Mouse (Mus musculus): Measurements from ENCODE around the gene Med26. TPM values are rescaled to one million over a fixed set of nuclear protein-coding genes. Genes with fewer than 3 reads are reported as not detected.

Gene Med26
- polyA plus RNA-seq, 1 experiment from 2014 or later, result 11.4 TPM

DNA sequence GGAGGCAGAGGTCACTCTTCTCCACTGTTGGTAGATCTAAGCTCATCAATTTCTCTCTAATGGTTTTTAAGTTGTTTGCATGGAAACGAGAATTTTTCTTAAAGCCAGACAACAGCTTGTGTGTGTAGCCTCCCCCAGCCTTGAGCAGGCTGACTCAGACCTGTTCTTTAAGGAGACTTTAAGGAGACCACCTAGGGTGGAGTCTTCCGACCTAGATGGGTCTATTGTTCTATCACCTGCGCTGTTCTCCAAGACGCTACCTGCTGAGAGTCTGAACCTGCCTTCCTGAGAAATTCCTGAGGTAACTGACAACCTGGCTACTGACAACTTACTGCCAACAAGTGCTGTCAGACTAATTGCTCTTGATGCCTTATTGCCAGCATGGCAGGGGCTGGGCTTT is 7.7 kb upstream of the Med26 start:
- WGBS, result 45% methylated on average over 4 of the region's 4 CpGs
- H3K27me3 ChIP-seq (ENCODE audit: control insufficient read depth, insufficient read depth, low read length), result no peaks in the 10 kb centered on the region
- H3K27ac ChIP-seq (ENCODE audit: low read depth, low read length), result no peak overlapping the region
- no peak for ATAC-seq (ENCODE audit: low read depth)
- H3K36me3 ChIP-seq (ENCODE audit: control insufficient read depth, insufficient read depth, low read length), result peaks cover 4% of the 10 kb centered on the region; the same call in 1 of the 2 replicates
- no peak overlapping the region for H3K4me2 ChIP-seq (ENCODE audit: low read depth, low read length)
- no peaks in the 10 kb centered on the region for H3K4me1 ChIP-seq (ENCODE audit: control insufficient read depth, insufficient read depth, low read length)
- H3K9ac ChIP-seq (replicated peaks; ENCODE audit: low read depth, low read length), result no peak overlapping the region
- no peaks in the 10 kb centered on the region for H3K9me3 ChIP-seq (ENCODE audit: control insufficient read depth, low read length)
- no peak overlapping the region for H3K4me3 ChIP-seq (ENCODE audit: low read depth, low read length)

DNA sequence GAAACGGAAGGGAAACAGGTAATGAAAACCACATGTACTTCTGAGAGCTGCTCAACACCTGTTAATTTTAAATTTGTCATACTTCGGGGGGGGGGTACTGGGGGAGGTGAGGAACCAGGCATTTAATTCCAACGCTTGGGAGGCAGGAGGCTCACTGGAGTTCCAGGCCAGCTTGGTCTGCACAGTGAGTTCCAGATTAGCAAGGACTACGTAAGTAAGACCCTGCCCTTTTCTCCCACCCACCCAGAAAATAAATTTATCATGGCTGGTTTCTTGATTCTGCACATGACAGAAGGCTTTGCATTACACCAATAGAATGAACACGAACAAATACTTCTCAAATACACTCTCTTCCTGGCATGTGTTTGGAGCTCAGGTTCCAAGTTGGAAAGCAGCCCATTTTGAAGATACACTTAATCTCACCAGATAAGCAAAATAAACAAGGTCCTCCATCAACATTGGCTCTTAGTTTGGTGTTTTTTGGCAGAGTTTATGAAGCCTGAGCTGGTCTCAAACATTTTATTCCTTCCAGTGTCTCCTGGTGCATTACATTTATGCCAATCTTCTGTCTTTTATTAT is 1.3 kb upstream of the Med26 start:
- 24% methylated on average over 5 of the region's 5 CpGs for WGBS
- no peak for ATAC-seq (ENCODE audit: low read depth)
- no peak overlapping the region for H3K27ac ChIP-seq (ENCODE audit: low read depth, low read length)
- no peaks in the 10 kb centered on the region for H3K27me3 ChIP-seq (ENCODE audit: control insufficient read depth, insufficient read depth, low read length)
- peaks cover 4% of the 10 kb centered on the region; the same call in 1 of the 2 replicates for H3K36me3 ChIP-seq (ENCODE audit: control insufficient read depth, insufficient read depth, low read length)
- peak overlapping the region; percentile 78; the same call in 1 of the 2 replicates for H3K9ac ChIP-seq (replicated peaks; ENCODE audit: low read depth, low read length)
- H3K4me3 ChIP-seq (ENCODE audit: low read depth, low read length), result peak overlapping the region; percentile 95
- peaks cover 23% of the 10 kb centered on the region for H3K4me1 ChIP-seq (ENCODE audit: control insufficient read depth, insufficient read depth, low read length)
- H3K4me2 ChIP-seq (ENCODE audit: low read depth, low read length), result peak overlapping the region; percentile 97
- H3K9me3 ChIP-seq (ENCODE audit: control insufficient read depth, low read length), result no peaks in the 10 kb centered on the region

DNA sequence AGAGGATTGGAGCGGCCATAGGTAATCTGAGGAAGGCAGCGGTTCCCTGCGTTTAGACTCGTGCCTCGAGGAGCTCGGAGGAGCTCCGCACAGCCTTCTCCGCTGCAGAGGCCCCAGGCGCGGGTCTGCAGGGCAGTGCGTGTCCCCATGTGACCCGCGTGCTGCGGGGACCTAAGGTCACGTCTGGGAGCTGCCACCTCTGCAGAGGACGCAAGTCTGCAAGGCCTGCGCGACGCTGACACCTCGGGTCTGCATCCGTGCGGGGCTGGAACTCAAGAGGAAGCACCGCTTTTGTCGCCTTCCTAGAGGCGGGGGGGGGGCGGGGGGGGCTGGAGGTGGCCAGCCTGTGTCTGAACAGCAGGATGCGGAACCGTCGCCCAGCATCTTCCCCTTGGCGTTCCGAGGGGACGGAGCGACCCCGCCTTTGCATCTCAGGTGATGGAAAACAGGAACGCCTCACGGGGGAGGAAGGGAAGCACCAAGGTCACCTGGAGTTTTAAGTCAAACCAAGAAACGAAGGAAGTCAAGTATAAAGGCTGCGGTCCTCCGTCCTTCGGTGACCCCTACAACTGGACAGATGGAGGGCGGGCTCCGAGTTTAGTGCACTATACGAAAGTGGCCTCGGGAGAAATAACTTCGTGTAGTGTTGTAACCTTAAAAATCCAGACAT is 709 bp upstream of the Med26 start:
- Histone ChIP-seq H3K4me1 (ENCODE audit: control insufficient read depth, insufficient read depth, low read length) (peaks cover 23% of the 10 kb centered on the region), H3K4me2 (ENCODE audit: low read depth, low read length) (peak overlapping the region; percentile 97), H3K4me3 (ENCODE audit: low read depth, low read length) (peak overlapping the region; percentile 95), H3K36me3 (ENCODE audit: control insufficient read depth, insufficient read depth, low read length) (peaks cover 4% of the 10 kb centered on the region; the same call in 1 of the 2 replicates), H3K27me3 (ENCODE audit: control insufficient read depth, insufficient read depth, low read length) (no peaks in the 10 kb centered on the region), H3K9ac (replicated peaks; ENCODE audit: low read depth, low read length) (peak overlapping the region; percentile 78), H3K9me3 (ENCODE audit: control insufficient read depth, low read length) (no peaks in the 10 kb centered on the region), H3K27ac (ENCODE audit: low read depth, low read length) (peak overlapping the region; percentile 89)
- ATAC-seq (ENCODE audit: low read depth), result peak; percentile 81
- WGBS, result 0% methylated on average over 41 of the region's 45 CpGs

DNA sequence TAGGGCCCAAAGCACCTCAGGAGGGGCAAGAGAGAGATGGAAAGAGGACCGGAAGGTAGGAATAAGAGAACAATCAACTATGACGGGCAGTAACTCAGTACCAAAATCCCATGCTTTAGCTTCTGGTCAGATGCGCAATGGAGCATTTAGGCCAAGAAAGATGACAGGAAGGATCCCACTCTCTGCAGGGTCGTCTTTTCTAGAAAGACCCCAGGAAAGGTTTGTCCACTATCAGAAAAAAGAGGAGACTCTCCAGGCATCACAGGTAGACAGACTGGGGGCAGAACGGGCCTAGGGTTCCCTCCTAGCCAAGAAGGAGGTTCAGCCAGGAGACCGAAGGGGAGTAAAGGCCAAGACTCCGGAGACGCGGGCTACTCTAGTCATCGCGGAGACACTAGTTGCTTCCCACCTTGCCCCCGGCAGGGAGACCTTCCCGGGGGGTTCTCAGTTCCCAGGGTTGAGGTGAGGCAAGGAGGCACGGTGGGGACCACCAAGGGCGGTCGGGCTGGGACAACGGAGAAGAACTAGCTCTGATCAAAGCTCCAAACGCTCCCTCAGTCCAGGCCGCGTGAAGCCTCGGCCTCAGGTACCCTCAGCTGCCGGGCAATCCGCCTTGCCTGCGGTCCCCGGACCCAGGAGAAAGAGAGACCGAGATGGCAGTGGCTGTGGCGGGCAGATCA is 808 bp downstream of the Med26 start:
- peak overlapping the region; percentile 97 for H3K4me2 ChIP-seq (ENCODE audit: low read depth, low read length)
- WGBS, result 3% methylated on average over 27 of the region's 27 CpGs
- H3K9me3 ChIP-seq (ENCODE audit: control insufficient read depth, low read length), result no peaks in the 10 kb centered on the region
- no peak; the same call in 1 of the 2 replicates for ATAC-seq (ENCODE audit: low read depth)
- H3K27ac ChIP-seq (ENCODE audit: low read depth, low read length), result peak overlapping the region; percentile 81
- H3K4me3 ChIP-seq (ENCODE audit: low read depth, low read length), result peak overlapping the region; percentile 95
- H3K27me3 ChIP-seq (ENCODE audit: control insufficient read depth, insufficient read depth, low read length), result no peaks in the 10 kb centered on the region
- H3K36me3 ChIP-seq (ENCODE audit: control insufficient read depth, insufficient read depth, low read length), result no peaks in the 10 kb centered on the region
- H3K9ac ChIP-seq (replicated peaks; ENCODE audit: low read depth, low read length), result peak overlapping the region; percentile 91
- peaks cover 23% of the 10 kb centered on the region for H3K4me1 ChIP-seq (ENCODE audit: control insufficient read depth, insufficient read depth, low read length)

DNA sequence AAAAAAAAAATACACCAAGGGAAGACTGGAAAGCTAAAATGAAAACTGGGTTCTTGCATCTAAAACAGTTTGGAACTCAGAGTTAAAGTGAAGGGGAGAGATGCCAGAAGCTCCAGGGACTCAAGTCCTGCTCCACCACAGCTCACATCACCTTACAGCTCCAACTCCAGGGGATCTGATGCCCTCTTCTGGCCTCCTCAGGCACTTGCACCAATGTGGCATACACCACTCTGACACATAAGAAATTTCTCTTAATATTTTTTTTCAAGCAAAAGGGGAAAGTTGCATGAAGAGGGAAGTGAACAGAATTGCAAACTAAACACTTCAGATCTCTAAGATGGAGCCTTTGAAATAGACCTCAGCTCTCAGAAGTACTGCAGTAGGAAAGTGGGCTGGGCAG is 8.8 kb downstream of the Med26 start:
- no peak for ATAC-seq (ENCODE audit: low read depth)
- H3K9ac ChIP-seq (replicated peaks; ENCODE audit: low read depth, low read length), result no peak overlapping the region
- H3K9me3 ChIP-seq (ENCODE audit: control insufficient read depth, low read length), result no peaks in the 10 kb centered on the region
- H3K36me3 ChIP-seq (ENCODE audit: control insufficient read depth, insufficient read depth, low read length), result no peaks in the 10 kb centered on the region
- no peaks in the 10 kb centered on the region for H3K27me3 ChIP-seq (ENCODE audit: control insufficient read depth, insufficient read depth, low read length)
- no peak overlapping the region for H3K4me2 ChIP-seq (ENCODE audit: low read depth, low read length)
- no peak overlapping the region for H3K4me3 ChIP-seq (ENCODE audit: low read depth, low read length)
- no peak overlapping the region for H3K27ac ChIP-seq (ENCODE audit: low read depth, low read length)
- H3K4me1 ChIP-seq (ENCODE audit: control insufficient read depth, insufficient read depth, low read length), result no peaks in the 10 kb centered on the region

DNA sequence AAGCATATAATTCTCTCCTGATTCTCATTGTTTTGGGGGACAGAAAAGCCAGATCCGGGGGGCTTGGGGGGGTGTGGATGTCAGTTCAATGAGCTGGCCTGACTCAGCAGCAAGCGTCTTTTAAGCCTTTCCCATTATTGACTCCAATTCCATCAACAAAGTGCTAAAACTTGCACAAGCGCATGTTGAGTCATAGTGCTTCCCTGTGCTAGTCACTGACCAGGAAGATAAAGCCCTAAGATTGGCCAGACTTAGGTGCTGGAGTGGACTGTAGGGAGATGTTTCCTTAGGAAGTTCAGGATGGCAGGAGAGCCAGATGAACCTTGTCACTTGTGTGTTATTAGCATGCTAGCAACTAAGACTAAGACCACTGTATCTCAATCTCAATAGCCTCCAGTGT is 13.2 kb downstream of the Med26 start:
- H3K27me3 ChIP-seq (ENCODE audit: control insufficient read depth, insufficient read depth, low read length), result no peaks in the 10 kb centered on the region
- no peak overlapping the region for H3K4me3 ChIP-seq (ENCODE audit: low read depth, low read length)
- no peak for ATAC-seq (ENCODE audit: low read depth)
- H3K9me3 ChIP-seq (ENCODE audit: control insufficient read depth, low read length), result no peaks in the 10 kb centered on the region
- no peak overlapping the region for H3K4me2 ChIP-seq (ENCODE audit: low read depth, low read length)
- 100% methylated on average over 3 of the region's 3 CpGs for WGBS
- no peaks in the 10 kb centered on the region for H3K4me1 ChIP-seq (ENCODE audit: control insufficient read depth, insufficient read depth, low read length)
- H3K36me3 ChIP-seq (ENCODE audit: control insufficient read depth, insufficient read depth, low read length), result no peaks in the 10 kb centered on the region
- H3K27ac ChIP-seq (ENCODE audit: low read depth, low read length), result no peak overlapping the region
- no peak overlapping the region for H3K9ac ChIP-seq (replicated peaks; ENCODE audit: low read depth, low read length)

DNA sequence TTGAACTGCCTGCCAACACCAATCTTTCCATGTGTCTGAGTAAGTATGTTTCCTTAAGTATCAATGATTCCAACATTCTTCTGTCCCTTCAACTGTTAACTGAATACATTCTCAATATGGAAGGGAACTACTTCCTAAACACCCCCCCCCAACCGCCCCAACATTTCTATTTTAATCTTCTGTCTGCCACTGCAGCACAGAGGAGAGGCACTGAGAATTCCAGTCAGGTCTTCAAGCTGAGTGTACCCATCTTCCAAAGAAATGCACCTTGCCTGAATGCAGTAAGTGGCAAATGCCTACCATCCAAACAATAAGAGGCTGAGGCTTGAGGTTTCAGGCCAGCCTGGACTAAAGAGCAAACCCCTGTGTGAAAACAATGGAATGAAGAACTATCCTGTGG is 16.0 kb downstream of the Med26 start:
- H3K9ac ChIP-seq (replicated peaks; ENCODE audit: low read depth, low read length), result no peak overlapping the region
- ATAC-seq (ENCODE audit: low read depth), result no peak
- WGBS, result 92% methylated on average over 1 of the region's 1 CpGs
- H3K4me1 ChIP-seq (ENCODE audit: control insufficient read depth, insufficient read depth, low read length), result no peaks in the 10 kb centered on the region
- H3K36me3 ChIP-seq (ENCODE audit: control insufficient read depth, insufficient read depth, low read length), result no peaks in the 10 kb centered on the region
- H3K27ac ChIP-seq (ENCODE audit: low read depth, low read length), result no peak overlapping the region
- H3K27me3 ChIP-seq (ENCODE audit: control insufficient read depth, insufficient read depth, low read length), result no peaks in the 10 kb centered on the region
- no peak overlapping the region for H3K4me2 ChIP-seq (ENCODE audit: low read depth, low read length)
- H3K4me3 ChIP-seq (ENCODE audit: low read depth, low read length), result no peak overlapping the region
- H3K9me3 ChIP-seq (ENCODE audit: control insufficient read depth, low read length), result no peaks in the 10 kb centered on the region

DNA sequence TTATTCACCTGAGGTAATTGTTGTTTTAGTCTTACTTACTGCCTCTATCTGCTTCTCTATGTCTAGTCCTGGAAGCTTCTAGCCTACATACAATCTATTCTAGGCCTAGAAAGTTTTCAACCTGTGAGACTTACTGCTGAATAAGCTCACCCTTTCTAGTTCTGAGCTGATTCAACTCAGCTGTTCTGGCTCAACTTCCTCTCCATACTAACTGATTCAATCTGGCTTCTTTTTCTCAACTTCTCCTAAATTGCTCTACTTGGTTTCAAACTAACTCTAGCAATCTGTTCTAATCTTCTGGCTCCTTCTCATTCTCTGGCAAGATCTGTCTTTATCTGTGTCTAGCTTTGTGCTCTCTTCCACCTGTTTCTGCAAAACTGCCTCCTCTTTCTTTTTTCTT is 26.2 kb downstream of the Med26 start:
- no peak for ATAC-seq (ENCODE audit: low read depth)
- H3K4me3 ChIP-seq (ENCODE audit: low read depth, low read length), result no peak overlapping the region
- H3K4me2 ChIP-seq (ENCODE audit: low read depth, low read length), result no peak overlapping the region
- H3K9ac ChIP-seq (replicated peaks; ENCODE audit: low read depth, low read length), result no peak overlapping the region
- H3K27ac ChIP-seq (ENCODE audit: low read depth, low read length), result no peak overlapping the region
- no peaks in the 10 kb centered on the region for H3K27me3 ChIP-seq (ENCODE audit: control insufficient read depth, insufficient read depth, low read length)
- no peaks in the 10 kb centered on the region for H3K4me1 ChIP-seq (ENCODE audit: control insufficient read depth, insufficient read depth, low read length)
- H3K36me3 ChIP-seq (ENCODE audit: control insufficient read depth, insufficient read depth, low read length), result no peaks in the 10 kb centered on the region
- no peaks in the 10 kb centered on the region for H3K9me3 ChIP-seq (ENCODE audit: control insufficient read depth, low read length)

DNA sequence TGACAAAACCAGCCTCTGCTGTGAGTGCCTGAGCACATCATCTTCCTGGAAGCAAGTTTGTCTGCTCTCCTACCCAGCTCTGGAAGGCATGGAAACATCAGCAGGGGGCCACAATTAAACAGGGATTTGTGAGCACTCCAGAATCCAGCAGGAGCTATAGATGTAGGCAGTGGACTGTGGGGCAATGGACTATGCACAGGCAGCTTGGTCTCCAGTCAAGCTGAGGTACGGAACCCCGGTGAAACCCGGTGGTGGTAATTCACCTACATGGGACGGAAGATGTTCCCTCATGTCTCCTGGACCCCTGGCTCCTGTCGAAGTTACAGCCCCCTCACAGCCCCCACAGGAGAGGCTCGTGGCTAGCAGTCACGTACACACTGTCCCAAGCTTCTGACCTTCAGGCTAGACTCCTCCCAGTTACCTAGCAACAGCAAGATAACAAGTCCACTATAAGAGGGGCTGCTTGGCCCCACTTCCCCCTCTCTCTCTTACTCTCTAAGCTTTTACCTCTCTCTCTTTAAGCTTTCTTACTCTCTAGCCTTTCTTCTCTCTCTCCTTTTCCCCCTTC is 30.6 kb downstream of the Med26 start:
- Histone ChIP-seq H3K9me3 (ENCODE audit: control insufficient read depth, low read length) (no peaks in the 10 kb centered on the region), H3K36me3 (ENCODE audit: control insufficient read depth, insufficient read depth, low read length) (no peaks in the 10 kb centered on the region), H3K4me1 (ENCODE audit: control insufficient read depth, insufficient read depth, low read length) (no peaks in the 10 kb centered on the region), H3K9ac (replicated peaks; ENCODE audit: low read depth, low read length) (no peak overlapping the region), H3K4me2 (ENCODE audit: low read depth, low read length) (no peak overlapping the region), H3K4me3 (ENCODE audit: low read depth, low read length) (no peak overlapping the region), H3K27me3 (ENCODE audit: control insufficient read depth, insufficient read depth, low read length) (no peaks in the 10 kb centered on the region), H3K27ac (ENCODE audit: low read depth, low read length) (no peak overlapping the region)
- 69% methylated on average over 7 of the region's 7 CpGs for WGBS
- ATAC-seq (ENCODE audit: low read depth), result no peak

All from neural tube, embryonic 14.5 days (tissue).